ENCODE assay signal across 10 mouse cellular contexts in genomic region chr2:34106837-34107565, GRCm38 (mm10).
DNase-seq lines count a peak whose midpoint lies in the region; ATAC-seq and TF ChIP-seq lines count a peak whose summit lies in the region.
"Had no signal": no experiment of that assay in that cellular context is flagged by ENCODE, and none has a peak within 500 bp of the region (broad histone marks: within the 10 kb centered on the region; RNA-seq: fewer than 3 reads in every experiment).

No protein-coding gene starts in this region.

- H3K9ac ChIP-seq in kidney, postnatal 0 days (ENCODE audit: low read depth, low read length), result no peak overlapping the region
- no peak overlapping the region for H3K9ac ChIP-seq in embryonic facial prominence, embryonic 12.5 days
- peak overlapping the region; percentile 55 for H3K9ac ChIP-seq in hindbrain, embryonic 16.5 days (ENCODE audit: low read depth, low read length)
- H3K9ac ChIP-seq in neural tube, embryonic 12.5 days, result no peak overlapping the region
- no peak overlapping the region for H3K9ac ChIP-seq in heart, embryonic 12.5 days
- H3K9ac ChIP-seq in liver, embryonic 11.5 days (ENCODE audit: low read depth, low read length), result no peak overlapping the region
- H3K9ac ChIP-seq: heart, embryonic 15.5 days had no signal

- no peaks in the 10 kb centered on the region for H3K27me3 ChIP-seq in kidney, postnatal 0 days (ENCODE audit: insufficient read depth, low read length)
- no peaks in the 10 kb centered on the region for H3K27me3 ChIP-seq in embryonic facial prominence, embryonic 12.5 days
- no peaks in the 10 kb centered on the region for H3K27me3 ChIP-seq in hindbrain, embryonic 16.5 days (replicated peaks; ENCODE audit: control insufficient read depth, insufficient read depth, low read length)
- no peaks in the 10 kb centered on the region for H3K27me3 ChIP-seq in neural tube, embryonic 12.5 days (replicated peaks)
- H3K27me3 ChIP-seq in heart, embryonic 12.5 days (replicated peaks), result peaks cover 12% of the 10 kb centered on the region
- 0 out of 2 replicates have a peak, but pooled peaks cover 2% of the 10 kb centered on the region for H3K27me3 ChIP-seq in liver, embryonic 11.5 days (replicated peaks; ENCODE audit: control insufficient read depth, insufficient read depth, low read length)

- H3K36me3 ChIP-seq in kidney, postnatal 0 days (ENCODE audit: insufficient read depth, low read length), result no peaks in the 10 kb centered on the region
- H3K36me3 ChIP-seq in embryonic facial prominence, embryonic 12.5 days, result no peaks in the 10 kb centered on the region
- H3K36me3 ChIP-seq in hindbrain, embryonic 16.5 days (ENCODE audit: control insufficient read depth, insufficient read depth, low read length), result no peaks in the 10 kb centered on the region
- H3K36me3 ChIP-seq in neural tube, embryonic 12.5 days, result no peaks in the 10 kb centered on the region
- H3K36me3 ChIP-seq in heart, embryonic 12.5 days, result no peaks in the 10 kb centered on the region
- H3K36me3 ChIP-seq in liver, embryonic 11.5 days (ENCODE audit: control insufficient read depth, insufficient read depth, low read length), result no peaks in the 10 kb centered on the region
- H3K36me3 ChIP-seq: heart, embryonic 15.5 days had no signal

- H3K27ac ChIP-seq in kidney, postnatal 0 days, result no peak overlapping the region
- no peak overlapping the region for H3K27ac ChIP-seq in embryonic facial prominence, embryonic 12.5 days
- peak overlapping the region; percentile 84 for H3K27ac ChIP-seq in hindbrain, embryonic 16.5 days (ENCODE audit: low read depth, low read length)
- H3K27ac ChIP-seq in neural tube, embryonic 12.5 days, result peak overlapping the region; percentile 79
- no peak overlapping the region for H3K27ac ChIP-seq in heart, embryonic 12.5 days (ENCODE audit: poor library complexity, severe bottlenecking)
- H3K27ac ChIP-seq in liver, embryonic 11.5 days (ENCODE audit: low read depth, low read length), result no peak overlapping the region
- H3K27ac ChIP-seq: heart, embryonic 15.5 days had no signal

- 0 out of 2 replicates have a peak, but pooled peaks cover 9% of the 10 kb centered on the region for H3K4me1 ChIP-seq in kidney, postnatal 0 days (replicated peaks; ENCODE audit: insufficient read depth, low read length)
- H3K4me1 ChIP-seq in embryonic facial prominence, embryonic 12.5 days, result peaks cover 18% of the 10 kb centered on the region
- H3K4me1 ChIP-seq in hindbrain, embryonic 16.5 days (ENCODE audit: control insufficient read depth, insufficient read depth, low read depth, low read length), result peaks cover 27% of the 10 kb centered on the region
- peaks cover 28% of the 10 kb centered on the region for H3K4me1 ChIP-seq in neural tube, embryonic 12.5 days
- H3K4me1 ChIP-seq in heart, embryonic 12.5 days (replicated peaks), result no peaks in the 10 kb centered on the region
- H3K4me1 ChIP-seq in liver, embryonic 11.5 days (replicated peaks; ENCODE audit: control insufficient read depth, insufficient read depth, low read length), result no peaks in the 10 kb centered on the region
- H3K4me1 ChIP-seq: heart, embryonic 15.5 days had no signal

- DNase-seq in kidney, postnatal 0 days (ENCODE audit: low spot score), result peak; percentile 65
- no peak for DNase-seq in kidney, adult 11 months
- DNase-seq in heart, postnatal 4 days, result no peak
- DNase-seq in liver, embryonic 11.5 days (ENCODE audit: low spot score), result no peak

- H3K4me2 ChIP-seq in kidney, postnatal 0 days (ENCODE audit: low read length), result peak overlapping the region; percentile 49
- peak overlapping the region; percentile 7; the same call in 1 of the 2 replicates for H3K4me2 ChIP-seq in embryonic facial prominence, embryonic 12.5 days (replicated peaks)
- H3K4me2 ChIP-seq in hindbrain, embryonic 16.5 days (ENCODE audit: low read length), result peak overlapping the region; percentile 58
- peak overlapping the region; percentile 53 for H3K4me2 ChIP-seq in neural tube, embryonic 12.5 days (replicated peaks)
- H3K4me2 ChIP-seq in heart, embryonic 12.5 days, result no peak overlapping the region
- H3K4me2 ChIP-seq in liver, embryonic 11.5 days, result no peak overlapping the region
- H3K4me2 ChIP-seq: heart, embryonic 15.5 days had no signal

- no peak for ATAC-seq in kidney, postnatal 0 days (replicated peaks; ENCODE audit: low FRiP score, low read depth)
- no peak for ATAC-seq in embryonic facial prominence, embryonic 12.5 days (ENCODE audit: insufficient number of reproducible peaks, insufficient read depth, low FRiP score, low TSS enrichment)
- peak; percentile 49 for ATAC-seq in hindbrain, embryonic 16.5 days
- peak; percentile 49; the same call in 1 of the 2 replicates for ATAC-seq in neural tube, embryonic 12.5 days (ENCODE audit: low FRiP score, low read depth)
- no peak for ATAC-seq in heart, embryonic 12.5 days (ENCODE audit: insufficient number of reproducible peaks, low FRiP score)
- no peak for ATAC-seq in liver, embryonic 11.5 days (replicated peaks; ENCODE audit: low FRiP score)

- no peaks in the 10 kb centered on the region for H3K9me3 ChIP-seq in kidney, postnatal 0 days (replicated peaks; ENCODE audit: low read length)
- H3K9me3 ChIP-seq in embryonic facial prominence, embryonic 12.5 days, result no peaks in the 10 kb centered on the region
- no peaks in the 10 kb centered on the region for H3K9me3 ChIP-seq in hindbrain, embryonic 16.5 days (ENCODE audit: control insufficient read depth, low read length)
- no peaks in the 10 kb centered on the region for H3K9me3 ChIP-seq in neural tube, embryonic 12.5 days
- no peaks in the 10 kb centered on the region for H3K9me3 ChIP-seq in heart, embryonic 12.5 days (replicated peaks)
- no peaks in the 10 kb centered on the region for H3K9me3 ChIP-seq in liver, embryonic 11.5 days (ENCODE audit: control insufficient read depth, low read length)
- H3K9me3 ChIP-seq: heart, embryonic 15.5 days had no signal

- whole genome bisulfite sequencing in kidney, postnatal 0 days, result 17% methylated on average over 15 of the region's 15 CpGs
- WGBS in embryonic facial prominence, embryonic 12.5 days, result 32% methylated on average over 15 of the region's 15 CpGs
- WGBS in hindbrain, embryonic 16.5 days, result 16% methylated on average over 15 of the region's 15 CpGs
- 25% methylated on average over 15 of the region's 15 CpGs for WGBS in neural tube, embryonic 12.5 days
- 55% methylated on average over 15 of the region's 15 CpGs for WGBS in heart, embryonic 12.5 days
- 52% methylated on average over 15 of the region's 15 CpGs for WGBS in liver, embryonic 11.5 days

- TF ChIP-seq CTCF in kidney, postnatal 0 days (IDR thresholded peaks at IDR 0.05; ENCODE audit: low read depth), result no peak

- H3K4me3 ChIP-seq in kidney, postnatal 0 days (replicated peaks; ENCODE audit: low read depth, low read length), result no peak overlapping the region
- no peak overlapping the region for H3K4me3 ChIP-seq in embryonic facial prominence, embryonic 12.5 days
- peak overlapping the region; percentile 18 for H3K4me3 ChIP-seq in hindbrain, embryonic 16.5 days (ENCODE audit: low read length)
- H3K4me3 ChIP-seq in neural tube, embryonic 12.5 days, result 0 out of 2 replicates have a peak overlapping the region, but pooled peaks have one; percentile 11
- H3K4me3 ChIP-seq in heart, embryonic 12.5 days, result no peak overlapping the region
- no peak overlapping the region for H3K4me3 ChIP-seq in liver, embryonic 11.5 days (ENCODE audit: low read depth, low read length)
- H3K4me3 ChIP-seq: heart, embryonic 15.5 days; myocyte had no signal

Comparison
In these comparisons a context has a peak if more than half of its experiments do, and no peak if none do; other contexts are left out.
1. ATAC-seq: peak in hindbrain, embryonic 16.5 days (single experiment) and neural tube, embryonic 12.5 days (single experiment); none in kidney, postnatal 0 days (single experiment), embryonic facial prominence, embryonic 12.5 days (single experiment), heart, embryonic 12.5 days (single experiment) and liver, embryonic 11.5 days (single experiment).
2. H3K27ac ChIP-seq: peak in hindbrain, embryonic 16.5 days (single experiment) and neural tube, embryonic 12.5 days (single experiment); none in kidney, postnatal 0 days (single experiment), embryonic facial prominence, embryonic 12.5 days (single experiment), heart, embryonic 12.5 days (single experiment) and liver, embryonic 11.5 days (single experiment).
3. H3K4me2 ChIP-seq: peak in kidney, postnatal 0 days (single experiment), embryonic facial prominence, embryonic 12.5 days (single experiment), hindbrain, embryonic 16.5 days (single experiment) and neural tube, embryonic 12.5 days (single experiment); none in heart, embryonic 12.5 days (single experiment) and liver, embryonic 11.5 days (single experiment).
4. H3K4me3 ChIP-seq: peak in hindbrain, embryonic 16.5 days (single experiment) and neural tube, embryonic 12.5 days (single experiment); none in kidney, postnatal 0 days (single experiment), embryonic facial prominence, embryonic 12.5 days (single experiment), heart, embryonic 12.5 days (single experiment) and liver, embryonic 11.5 days (single experiment).